Mouse (Mus musculus) erythroblast, embryonic 14.5 days (primary cell): Measurements from ENCODE around the gene Rhbdf1.

ENCODE experiments used
- GATA1 ChIP-seq: IDR thresholded peaks from 2 replicates; pipeline ENCODE4 v1.6.1; 2012; ENCODE audit warnings: low read length, inconsistent platforms, mixed read lengths
- TAL1 ChIP-seq: IDR thresholded peaks from 3 replicates; pipeline ENCODE4 v1.6.1; 2012; ENCODE audit warnings: low read length, inconsistent platforms, mixed read lengths

DNA sequence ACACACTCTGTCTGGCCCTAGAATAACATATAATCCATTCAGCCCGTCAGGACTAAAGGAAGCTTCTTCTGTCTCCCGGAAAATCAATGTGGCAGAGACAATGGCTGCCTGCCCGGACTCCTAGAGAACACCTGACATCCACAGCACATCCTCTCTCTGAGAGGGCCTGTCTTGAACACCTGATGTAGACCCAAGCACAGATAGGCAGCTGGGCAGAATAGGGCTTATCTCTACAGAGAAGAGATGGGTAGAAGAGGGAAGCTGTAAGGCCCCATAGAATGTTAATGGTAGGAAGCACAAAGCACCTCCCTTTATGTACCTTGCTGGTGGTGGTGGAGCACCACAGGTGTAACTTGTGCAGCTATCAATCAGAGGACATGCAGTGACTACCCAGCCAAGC lies 20.1 kb upstream of the Rhbdf1 start:
- TF ChIP-seq GATA1 (peak; percentile 51), TAL1 (peak; percentile 51; the same call in 2 of the 3 replicates)
